Mouse (Mus musculus) c-Kit-negative CD71-positive TER-119-positive erythroid progenitor cells, embryonic 14.5 days (primary cell): ENCODE results near the gene Prr36.
A peak's percentile ranks its signal among the peaks of the same experiment; 100 is the strongest.
"Not testable (repeated sequence)": the region's sequence is repeated elsewhere in the genome, so short reads cannot be mapped to it uniquely, and the experiment has no call there.

Experiments used
- DNase-seq: peaks from one replicate; pipeline ENCODE4 v3.0.0-alpha.2; 2013; ENCODE audit warnings: low read depth, low spot score

The Prr36 gene

GRCm38 (mm10) chr8:4216791-4217621, at the start of gene Prr36:
Gene Prr36 (minus strand): TSS chr8:4217459.
- no peak for DNase-seq

- DNase-seq = no peak
These were observed 48.1 kb upstream of the Prr36 start for GRCm38 (mm10) chr8:4265160-4265914.

DNA sequence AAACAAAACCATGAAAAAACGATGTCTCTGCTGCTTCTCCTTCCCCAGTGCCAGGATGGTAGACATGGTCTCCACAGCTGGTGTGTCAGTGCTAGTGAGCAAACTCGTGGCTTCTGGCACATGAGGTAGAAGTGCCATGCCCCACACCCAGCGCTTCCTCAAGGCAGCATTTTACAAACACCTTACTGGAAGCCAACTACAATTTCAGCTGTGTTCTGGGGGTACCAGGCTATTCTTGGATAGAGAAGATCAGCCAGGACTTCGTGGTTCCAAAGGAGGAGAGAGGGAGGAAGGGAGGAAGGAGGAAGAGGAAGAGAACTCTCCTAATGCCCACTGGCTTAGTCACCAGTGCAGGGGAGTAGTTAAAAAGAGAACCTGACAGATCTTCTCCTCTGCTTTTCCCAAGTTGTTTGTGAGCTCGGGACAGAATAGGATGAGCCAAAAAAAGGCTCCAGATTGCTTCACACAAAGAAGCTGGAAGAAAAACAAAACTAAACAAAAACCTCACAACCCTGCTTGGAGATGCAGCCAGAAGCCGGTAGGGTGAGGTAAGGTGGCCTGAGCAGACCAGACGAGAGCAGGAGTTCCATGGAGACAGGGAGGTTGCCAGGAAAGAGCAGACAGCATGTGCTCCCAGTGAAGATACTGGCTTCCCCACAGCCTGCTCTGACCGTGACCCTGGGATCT, 46.0 kb upstream of the Prr36 start:
- no peak for DNase-seq

GRCm38 (mm10) chr8:4259805-4260170, 42.5 kb upstream of the Prr36 start:
- DNase-seq = no peak

DNA sequence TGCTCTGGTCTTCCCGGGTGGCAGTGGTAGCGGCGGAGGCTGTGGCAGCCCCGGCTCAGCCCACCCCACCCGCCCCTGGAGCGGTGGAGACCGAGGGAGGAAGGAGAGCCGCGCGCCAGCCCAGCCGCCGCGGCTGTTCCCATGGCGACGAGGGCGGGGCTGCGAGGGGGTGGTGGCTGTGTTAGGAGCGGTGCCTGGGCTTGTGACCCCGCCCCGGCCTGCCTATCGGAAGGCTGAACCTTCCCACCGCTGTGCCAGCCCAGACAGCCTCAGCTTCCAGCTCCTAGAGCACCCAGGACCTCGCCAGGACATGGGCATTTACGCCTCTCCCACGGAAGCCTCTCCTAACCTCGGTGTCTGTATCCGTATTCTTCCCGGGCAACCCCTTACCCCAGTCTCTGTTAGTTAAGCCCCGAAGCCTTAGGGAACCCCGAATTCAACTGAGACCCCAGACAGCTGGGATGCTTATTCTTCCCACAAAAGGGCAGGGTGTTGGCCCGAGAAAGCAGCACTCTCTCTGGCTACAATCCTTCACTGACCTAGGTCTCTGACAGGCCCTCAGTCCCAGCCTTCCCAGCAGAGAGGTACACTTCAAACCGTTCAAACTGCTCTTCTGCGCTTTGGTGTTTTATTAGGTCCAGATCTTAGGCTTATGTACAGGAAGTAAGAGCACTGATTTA, 42.0 kb upstream of the Prr36 start, which contains the start of gene Ctxn1:
TSS of gene Ctxn1 (minus strand) at position 150 of the 680 bp plus-strand sequence.
- peak; percentile 88 for DNase-seq

DNA sequence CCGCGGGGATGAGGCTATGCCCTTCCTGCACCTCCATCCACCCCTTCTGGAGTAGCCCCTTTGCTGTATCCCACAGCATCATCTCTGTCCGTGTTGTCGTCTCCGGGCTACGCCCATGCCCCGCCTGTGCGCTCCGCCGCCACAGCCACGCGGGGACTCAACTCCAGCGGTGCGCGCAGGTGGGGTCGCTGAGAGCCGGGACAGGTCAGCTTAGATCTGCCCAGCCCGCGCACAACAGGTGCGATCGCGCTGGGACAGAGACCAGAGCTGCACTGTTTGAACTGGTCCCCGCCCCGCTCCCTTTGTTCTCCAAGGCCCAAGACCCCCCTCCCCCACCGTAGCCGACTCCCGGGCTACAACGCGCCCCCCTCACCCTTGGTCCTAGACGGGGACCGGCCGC, 41.4 kb upstream of the Prr36 start:
- DNase-seq = no peak

DNA sequence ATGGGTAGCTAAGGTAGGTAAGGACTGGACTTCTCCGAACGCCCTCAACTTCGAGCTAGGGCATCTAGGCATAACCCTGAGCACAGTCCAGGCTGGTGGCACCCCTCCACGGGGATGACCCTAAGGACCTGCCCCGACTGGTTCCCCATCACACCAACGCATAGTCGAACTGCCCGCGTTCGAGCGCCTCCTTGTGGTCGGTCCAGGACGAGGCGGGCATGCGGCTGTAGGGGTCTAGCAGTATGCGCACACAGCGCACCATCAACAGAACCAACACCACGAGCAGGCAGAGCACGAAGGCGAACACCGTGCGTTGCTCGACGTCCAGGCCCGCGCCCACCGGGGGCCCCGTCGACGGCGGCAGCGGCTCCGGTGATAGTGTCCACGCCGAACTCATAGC, 41.0 kb upstream of the Prr36 start:
- DNase-seq = no peak

DNA sequence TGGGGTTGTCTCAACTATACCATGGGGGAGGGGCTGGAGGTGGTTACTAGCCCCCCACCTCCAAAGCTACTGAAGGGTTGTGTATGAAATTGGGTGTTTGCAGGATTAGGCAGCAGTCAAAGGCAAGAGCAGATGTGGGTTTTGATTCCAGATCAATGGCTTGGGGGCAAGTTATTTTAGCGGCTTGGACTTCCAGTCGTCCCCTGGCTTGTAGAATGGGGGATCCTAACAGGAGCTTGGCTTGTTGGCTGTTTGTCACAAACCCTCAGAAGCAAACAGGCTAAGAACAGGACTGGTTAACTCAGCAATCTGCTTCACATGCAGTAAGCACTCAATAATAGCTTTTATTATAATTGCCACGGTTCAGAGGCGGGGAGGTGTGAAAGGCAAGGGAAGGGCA, 40.1 kb upstream of the Prr36 start:
- DNase-seq = no peak

DNA sequence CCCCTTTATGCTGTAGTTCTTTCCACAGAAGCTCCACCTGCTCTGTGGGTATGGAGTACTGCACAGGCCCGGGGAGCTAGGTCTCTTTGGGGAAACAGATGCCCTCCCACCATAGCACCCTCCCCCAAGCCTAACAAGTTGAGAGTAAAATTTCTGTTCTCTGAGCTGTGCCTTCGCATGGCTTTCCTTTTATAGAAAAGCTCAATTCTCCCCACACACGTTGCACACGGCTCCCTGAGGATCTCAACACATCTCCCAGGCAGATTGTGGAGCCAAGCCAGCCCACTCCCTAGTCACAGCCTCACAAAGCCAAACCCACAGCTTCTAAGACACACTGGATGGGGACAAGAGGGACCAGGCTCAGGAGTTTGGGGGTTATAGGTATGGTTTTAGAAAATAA, 39.7 kb upstream of the Prr36 start:
- DNase-seq = no peak

DNA sequence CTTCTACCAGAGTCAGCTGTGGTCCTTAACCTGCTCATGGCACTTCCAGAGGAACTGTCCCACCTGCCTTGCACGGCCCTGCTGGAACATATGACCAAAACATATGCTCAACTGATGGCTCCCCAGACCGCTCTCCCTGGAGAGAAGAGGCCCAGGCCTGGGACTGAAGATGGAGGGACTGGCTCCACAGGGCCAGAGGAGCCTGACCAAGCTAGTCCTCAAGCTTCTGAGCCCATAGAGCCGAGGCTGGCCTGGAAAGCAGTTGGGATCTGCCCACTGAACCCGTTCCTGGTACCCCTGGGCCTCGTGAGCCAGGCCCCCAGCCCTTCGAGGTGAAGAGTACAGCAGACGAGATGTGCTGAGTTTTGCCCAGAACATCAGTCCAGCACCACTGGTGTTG, 38.2 kb upstream of the Prr36 start:
- not testable (repeated sequence) for DNase-seq

DNA sequence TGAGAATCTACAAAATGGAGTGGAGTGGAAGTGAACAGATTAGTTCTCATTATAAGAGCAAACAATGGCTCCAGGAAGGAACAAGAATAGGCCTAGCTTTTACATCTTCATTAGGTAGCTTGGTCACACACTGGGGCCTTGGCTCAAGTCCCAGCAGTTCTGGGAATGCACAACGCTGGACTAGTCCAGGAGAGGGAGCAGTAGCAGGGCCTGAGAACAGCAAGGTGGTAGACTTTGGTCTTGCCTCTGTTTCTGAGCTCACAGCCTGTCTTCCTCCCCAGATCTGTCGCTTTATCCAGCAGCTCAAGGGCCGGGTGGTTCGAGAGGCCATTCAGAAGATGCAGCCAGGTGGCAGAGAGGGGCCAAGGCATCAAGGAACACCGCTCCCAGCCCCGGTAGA, 36.7 kb upstream of the Prr36 start:
- no peak for DNase-seq

GRCm38 (mm10) chr8:4252934-4253841, 35.9 kb upstream of the Prr36 start, which contains the start of gene Snapc2:
Gene Snapc2 (plus strand): TSS chr8:4253080.
- peak; percentile 92 for DNase-seq

DNA sequence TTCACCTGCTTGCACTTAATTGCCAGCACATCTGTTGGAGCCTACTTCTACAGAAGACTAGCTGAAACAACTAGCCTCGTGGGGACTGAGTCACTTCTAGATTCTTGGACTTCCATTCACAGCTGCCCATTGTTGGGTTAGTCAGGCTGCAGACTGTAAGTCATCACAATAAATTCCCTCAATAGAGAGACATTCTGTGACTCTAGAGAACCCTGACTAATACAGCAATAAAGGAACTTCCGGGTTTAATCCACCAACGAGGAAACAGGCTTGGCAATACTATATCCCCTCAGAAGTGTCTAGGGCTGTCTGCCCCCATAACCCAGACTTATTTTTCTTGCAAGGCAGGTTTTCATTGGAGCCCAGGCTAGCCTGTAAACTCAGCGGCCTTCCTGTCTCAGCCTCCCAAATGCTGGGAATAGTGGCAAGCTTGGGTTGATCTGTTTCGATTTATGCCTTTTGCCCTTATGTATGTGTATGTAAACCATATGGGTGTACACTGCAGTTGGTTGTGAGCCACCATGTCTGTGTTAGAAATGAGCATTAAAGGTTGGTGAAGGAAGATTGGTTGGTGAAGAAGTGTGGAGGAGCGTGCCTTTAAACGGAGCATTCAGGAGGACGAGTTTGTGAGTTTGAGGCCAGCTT, 35.0 kb upstream of the Prr36 start:
- no peak for DNase-seq

- peak; percentile 62 for DNase-seq
These were observed 33.2 kb upstream of the Prr36 start for GRCm38 (mm10) chr8:4250306-4250970.

- no peak for DNase-seq
These were observed 32.0 kb upstream of the Prr36 start for GRCm38 (mm10) chr8:4249213-4249612.

DNA sequence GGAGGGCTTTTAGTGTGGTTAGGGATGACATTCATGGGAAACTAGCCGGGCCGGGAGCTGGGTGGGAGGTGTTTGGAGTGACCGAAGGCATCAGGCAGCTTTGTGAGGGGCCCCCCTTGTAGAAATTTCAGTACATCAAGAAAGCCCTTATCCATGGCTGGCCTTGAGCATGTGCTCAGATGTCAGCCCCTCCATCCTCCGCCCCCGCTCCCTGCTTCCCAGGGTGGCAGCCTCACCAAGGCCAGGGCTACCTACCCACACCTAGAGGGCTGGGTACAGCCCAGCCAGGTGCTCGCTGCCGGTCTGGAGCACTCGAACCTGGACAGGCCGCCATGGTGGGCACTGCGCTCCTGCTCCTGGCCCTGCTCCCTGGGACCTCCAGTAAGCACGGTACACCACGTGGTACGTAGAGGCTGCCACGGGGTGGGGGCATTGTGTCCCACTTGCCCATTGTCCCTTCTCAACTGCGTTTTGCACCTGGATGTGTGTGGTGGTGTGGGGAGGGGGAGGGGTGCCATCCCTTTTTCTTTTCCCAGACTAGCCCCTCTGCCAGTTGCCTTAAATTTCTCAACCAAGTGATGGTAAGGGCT, 30.8 kb upstream of the Prr36 start, which contains the start of gene Tgfbr3l:
TSS of gene Tgfbr3l (plus strand) at position 264 of the 590 bp plus-strand sequence.
- DNase-seq = no peak

GRCm38 (mm10) chr8:4247241-4247640, 30.0 kb upstream of the Prr36 start:
- no peak for DNase-seq

GRCm38 (mm10) chr8:4245737-4246136, 28.5 kb upstream of the Prr36 start:
- no peak for DNase-seq

DNA sequence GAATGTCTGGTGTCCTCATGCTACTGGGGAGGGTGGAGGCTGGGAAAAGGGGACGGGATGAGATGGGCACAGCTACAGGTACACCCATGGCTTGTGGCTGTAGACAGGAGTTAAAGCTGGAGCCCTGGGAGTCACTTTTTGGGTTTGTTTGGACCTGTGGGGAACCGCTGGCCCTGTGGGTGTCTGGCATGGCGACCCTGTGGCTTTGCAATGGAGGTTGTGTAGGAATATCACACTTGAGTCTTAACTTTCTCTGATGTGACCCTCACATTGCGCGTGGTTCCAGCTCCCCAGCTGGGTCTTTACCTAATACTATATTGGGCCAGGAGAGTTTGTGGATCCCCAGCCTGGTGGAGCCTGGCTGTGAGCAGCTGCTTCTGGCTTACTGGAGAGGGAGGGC, 27.8 kb upstream of the Prr36 start:
- no peak for DNase-seq
